Mouse (Mus musculus) thymus, postnatal 0 days (tissue): Measurements from ENCODE around the gene Spon2. TPM values are rescaled to one million over a fixed set of nuclear protein-coding genes. Genes with fewer than 3 reads are reported as not detected.
A peak's percentile ranks its signal among the peaks of the same experiment; 100 is the strongest.

ENCODE experiments used
- DNase-seq: peaks from one replicate; pipeline ENCODE4 v3.0.0-alpha.2; 2015; ENCODE audit warnings: low spot score
- polyA plus RNA-seq: library from polyadenylated mRNA; unstranded; fragments of >200 nt; fragmentation: Nextera tagmentation; extraction: Ambion mirVana; gene quantifications from 2 replicates; pipeline ENCODE4 v1.2.1, GENCODE M21; 2015

Spon2 gene
- polyA plus RNA-seq = 14.8 and 16.8 TPM in 2 replicates

GRCm38 (mm10) chr5:33218081-33218480 is at the start of gene Spon2:
Spon2 (minus strand) TSS chr5:33218455.
- peak; percentile 10 for DNase-seq

DNA sequence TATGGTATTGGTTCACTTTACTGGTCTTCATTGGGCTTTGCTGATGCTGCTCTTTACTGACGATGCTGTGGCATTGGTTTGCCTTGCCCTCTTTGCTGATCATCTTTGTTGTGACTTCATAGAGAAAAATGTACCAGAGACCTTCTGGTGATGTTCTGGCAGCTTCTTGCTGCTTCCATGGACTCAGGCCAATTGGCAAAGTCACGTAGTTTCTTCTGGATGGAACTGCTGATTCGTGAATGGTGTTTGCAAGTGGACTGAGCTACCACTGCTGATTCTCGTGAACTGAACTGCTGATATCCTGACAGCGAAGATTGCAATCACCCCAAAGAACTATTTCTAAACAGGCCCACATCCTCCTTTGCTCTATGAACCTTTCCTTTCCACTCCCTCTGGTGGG is 36.2 kb upstream of the Spon2 start:
- DNase-seq = no peak

GRCm38 (mm10) chr5:33248186-33248585 is 29.9 kb upstream of the Spon2 start:
- no peak for DNase-seq

DNA sequence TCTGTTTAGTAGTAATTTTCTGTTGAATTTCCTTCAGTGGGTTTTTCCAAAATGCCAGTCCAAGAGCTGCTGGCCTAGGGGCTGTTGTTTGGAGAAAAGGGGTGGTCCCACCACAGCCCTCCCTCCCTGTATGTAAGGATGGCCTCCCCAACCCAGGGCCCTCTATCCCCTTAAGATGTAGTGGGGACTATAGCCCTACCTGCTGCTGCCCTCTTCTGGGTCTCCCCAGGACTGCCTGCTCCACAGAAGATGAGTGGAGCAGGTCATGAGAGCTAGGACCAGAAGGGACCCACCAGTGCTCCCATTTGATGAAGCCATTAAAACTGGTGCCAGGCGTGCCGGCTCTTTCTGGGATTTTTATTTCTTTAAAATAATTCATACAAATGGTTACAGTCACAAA is 29.1 kb upstream of the Spon2 start:
- no peak for DNase-seq

DNA sequence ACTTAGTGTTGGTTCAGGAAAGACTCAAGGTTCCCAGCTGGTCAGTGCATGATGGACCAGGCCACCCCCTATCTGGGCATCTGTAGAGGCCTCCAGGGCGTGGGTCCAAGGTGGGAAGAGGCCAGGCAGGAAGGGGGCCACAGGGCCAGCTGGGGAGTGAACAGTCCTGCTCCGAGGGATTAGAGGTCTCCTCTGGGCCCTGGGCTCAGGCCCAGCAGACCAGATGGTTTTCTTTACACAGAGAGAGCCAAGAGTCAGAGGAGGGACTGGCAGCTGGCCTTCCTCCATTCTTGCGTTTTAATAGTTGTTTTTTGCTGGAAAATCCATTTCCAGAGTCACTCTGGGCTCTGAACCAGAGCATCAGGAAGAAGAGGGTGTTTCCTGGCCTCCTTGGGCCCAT is 27.4 kb upstream of the Spon2 start:
- no peak for DNase-seq

- no peak for DNase-seq
These were observed 26.2 kb upstream of the Spon2 start for GRCm38 (mm10) chr5:33244377-33244920.

DNA sequence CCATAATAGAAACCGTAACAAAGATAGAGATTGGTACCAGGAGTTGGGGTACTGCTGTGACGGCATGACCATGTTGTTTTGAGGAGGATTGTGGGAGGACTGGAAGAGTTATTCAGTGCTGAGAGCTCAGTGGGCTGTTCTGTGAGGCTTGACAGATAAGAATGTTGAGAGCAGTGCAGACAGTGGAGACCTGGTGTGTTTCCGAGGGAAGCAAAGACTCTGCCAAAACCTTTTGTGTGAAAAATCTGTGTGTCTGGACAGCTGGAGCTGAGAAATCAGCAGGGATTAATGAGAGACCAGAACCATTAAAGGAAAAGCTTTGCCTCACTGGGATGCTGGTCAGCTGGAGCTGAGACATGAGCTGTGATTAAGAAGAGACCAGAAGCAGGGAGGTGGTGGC is 21.7 kb upstream of the Spon2 start:
- DNase-seq = no peak

DNA sequence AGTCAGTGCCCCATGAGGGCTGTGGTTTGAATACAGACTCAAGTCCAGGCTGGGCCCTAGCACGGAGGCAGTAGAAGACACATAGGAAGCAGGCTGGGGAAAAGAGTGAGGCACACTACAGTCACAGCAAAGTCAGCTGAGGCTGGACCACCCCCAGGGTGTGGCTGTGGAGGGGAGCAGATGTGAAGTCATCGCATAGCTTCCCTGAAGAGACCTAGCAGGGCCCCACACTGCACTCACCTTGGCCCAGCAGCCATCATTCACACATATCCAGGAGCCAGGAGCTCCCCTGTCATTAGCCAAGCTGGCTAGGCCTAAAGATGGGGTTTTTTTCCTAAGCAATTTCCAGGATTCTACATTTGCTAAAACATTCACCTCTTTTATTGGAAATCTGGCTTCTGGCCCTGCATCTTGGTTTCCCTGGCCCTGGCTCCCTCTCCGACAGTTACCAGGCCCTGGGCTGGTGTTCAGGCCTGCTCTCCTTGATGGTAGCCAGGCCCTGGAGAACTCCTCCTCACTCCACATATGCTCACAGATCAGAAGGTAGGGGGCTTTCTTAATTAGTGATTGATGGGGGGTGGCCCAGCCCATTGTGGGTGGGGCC is 21.0 kb upstream of the Spon2 start:
- DNase-seq = no peak

- no peak for DNase-seq
These were observed 20.0 kb upstream of the Spon2 start for GRCm38 (mm10) chr5:33238256-33238645.

DNA sequence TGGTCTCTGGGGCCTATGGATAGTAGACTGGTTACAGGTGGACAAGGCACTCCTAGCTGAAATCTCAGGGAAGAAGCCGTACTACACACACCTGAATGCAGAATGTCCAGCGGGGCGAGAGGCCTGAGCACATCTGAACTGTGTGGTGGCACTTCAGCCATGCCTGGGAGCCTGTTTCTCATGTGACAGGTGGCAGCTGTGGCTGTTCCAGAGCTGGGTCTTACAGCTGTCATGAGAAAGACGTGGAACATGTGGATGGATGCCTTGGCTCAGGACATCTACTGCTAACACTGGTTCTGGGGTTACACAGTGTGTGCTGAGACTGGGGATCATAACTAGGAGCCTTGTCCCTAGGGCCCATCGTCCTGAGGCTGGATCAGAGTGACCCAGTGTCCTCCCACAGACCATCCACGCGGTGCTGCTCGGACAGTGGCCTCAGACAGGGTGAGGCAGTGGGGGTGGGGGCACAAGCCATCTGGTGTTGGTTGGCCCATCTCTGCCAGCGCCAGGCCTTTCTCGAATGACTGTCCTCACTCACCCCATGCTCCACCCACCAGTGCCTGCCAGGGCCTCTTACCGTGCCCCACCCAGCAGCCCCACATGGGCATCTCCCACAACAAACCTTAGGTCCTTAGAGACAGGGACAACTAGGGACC is 19.5 kb upstream of the Spon2 start:
- no peak for DNase-seq

GRCm38 (mm10) chr5:33234391-33235031 is 16.3 kb upstream of the Spon2 start:
- no peak for DNase-seq

DNA sequence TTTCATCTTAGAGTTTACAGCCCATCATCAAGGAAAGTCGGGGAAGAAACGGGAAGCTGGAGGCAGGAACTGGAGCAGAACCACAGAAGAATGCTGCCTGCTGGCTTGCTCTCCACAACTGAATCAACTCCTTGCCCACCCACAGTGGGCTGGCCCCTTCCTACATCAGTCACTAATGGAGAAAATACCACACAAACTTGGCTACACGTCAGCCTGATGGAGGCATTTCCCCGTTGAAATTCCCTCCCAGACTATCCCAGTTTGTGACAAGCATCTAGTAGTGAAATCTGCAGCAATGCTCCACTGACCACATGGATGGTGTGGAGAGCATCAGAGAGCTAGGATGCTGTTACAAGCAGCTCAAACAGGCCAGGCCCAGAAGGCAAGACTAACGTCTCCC is 14.5 kb upstream of the Spon2 start:
- DNase-seq = no peak

DNA sequence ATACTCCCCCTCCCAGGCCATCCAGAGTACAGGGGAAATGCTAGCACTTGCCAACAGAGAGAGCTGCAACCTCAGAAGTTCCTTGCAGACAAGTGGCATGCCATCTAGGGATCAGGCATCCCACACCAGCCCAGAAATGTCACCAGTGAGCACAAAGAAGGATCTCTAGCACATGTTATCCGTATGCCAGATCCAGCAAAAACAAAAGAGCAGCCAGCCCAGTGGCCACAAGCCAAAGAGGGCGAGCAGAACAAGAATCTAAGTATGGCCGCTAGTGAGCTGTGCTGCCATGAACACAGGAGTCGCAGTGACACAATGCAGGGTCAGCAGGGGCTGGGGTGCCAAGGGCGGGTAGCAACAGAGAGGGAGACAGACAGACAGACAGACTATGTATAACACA is 12.0 kb upstream of the Spon2 start:
- no peak for DNase-seq

GRCm38 (mm10) chr5:33228428-33228827 is 10.2 kb upstream of the Spon2 start:
- DNase-seq = no peak

DNA sequence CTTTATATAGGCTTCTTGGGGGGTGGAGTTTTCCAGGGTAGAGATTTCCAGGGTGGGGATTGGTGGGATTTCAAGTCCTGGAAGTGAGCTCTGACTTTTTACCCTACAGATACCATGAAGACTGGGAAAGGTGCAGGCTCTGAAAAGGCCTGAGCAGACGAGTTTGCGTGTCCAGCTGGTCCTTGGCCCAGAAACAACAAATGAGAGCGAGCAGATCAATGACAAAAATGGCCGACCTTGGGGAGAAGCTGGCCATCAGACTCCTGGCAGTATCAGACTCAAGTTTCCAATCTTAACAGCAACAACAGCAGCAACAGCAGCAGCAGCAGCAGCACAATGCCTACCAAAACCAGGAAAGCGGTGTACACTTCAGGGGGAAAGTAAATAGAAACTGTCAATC is 7.4 kb upstream of the Spon2 start:
- DNase-seq = no peak

DNA sequence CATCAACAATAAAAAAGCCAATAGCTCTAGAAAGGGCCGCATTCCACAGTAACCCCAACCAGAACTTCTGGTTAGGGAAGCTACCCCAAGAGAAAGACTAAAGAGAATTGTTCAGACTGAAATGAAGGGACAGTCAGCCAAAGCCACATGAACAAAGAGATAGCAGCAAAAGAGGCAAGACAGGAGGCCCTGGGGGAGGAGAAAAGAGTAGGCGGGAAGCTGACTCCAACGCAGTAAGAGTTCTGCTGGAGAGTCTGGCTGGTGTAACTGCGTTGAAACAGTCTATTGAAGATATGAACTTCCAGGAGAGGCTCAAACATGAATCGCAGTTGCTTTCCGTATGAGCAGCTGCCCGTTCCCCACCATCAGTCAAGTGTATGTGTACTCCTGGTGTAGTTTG is 6.2 kb upstream of the Spon2 start:
- no peak for DNase-seq

DNA sequence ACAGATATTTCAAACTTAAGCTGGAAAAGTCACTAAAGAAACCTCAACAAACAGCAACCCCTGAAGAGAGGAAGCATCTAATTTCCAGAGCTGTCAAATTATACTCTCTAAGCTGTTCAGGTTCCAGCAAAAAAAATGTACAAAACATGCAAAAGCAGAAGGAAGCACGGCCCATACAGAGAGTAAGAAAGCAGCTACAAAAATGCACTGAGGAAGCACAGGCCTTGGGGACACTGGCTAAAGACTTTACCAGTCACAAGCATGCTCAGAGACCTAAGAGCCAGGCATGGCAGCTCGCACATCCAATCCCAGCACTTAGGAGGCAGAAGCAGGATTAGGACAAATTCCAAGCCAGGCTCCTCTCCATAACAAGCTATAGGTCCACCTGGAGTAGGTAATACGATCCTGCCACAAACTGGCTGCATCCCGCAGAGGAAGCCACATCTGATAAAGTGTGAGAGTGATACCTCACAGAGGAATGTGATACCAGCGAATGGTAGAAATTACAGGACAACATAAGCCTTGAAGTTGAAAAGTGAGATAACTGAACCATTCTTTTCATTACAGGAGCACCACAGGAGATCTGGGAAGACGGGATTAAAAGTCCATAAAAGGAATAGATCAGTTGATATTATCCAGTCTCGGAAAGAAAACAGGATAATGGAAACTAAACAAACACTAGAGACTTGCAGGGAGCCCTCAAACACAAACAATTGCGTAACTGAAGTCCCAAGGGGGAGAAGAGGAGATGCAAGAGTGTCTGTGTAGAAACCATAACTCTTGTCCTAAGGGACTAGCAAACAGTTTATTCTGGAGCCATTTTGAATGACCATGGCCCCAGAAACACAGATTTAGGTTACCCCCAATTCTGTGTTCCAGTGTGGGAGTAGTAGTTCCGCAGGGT is 4.8 kb upstream of the Spon2 start:
- no peak for DNase-seq

- peak; percentile 8 for DNase-seq
These were observed 4.1 kb upstream of the Spon2 start for GRCm38 (mm10) chr5:33222389-33222788.

GRCm38 (mm10) chr5:33220350-33221044 is 2.2 kb upstream of the Spon2 start:
- no peak for DNase-seq

GRCm38 (mm10) chr5:33219831-33220230 is 1.6 kb upstream of the Spon2 start:
- no peak for DNase-seq
